Mouse (Mus musculus): ENCODE measurements around the gene Card19.

The Card19 gene

GRCm38 (mm10) chr13:49172335-49172734 lies 43.5 kb downstream of the Card19 start:
- no peak for DNase-seq (ENCODE audit: low spot score in 2 of 2)

GRCm38 (mm10) chr13:49171729-49172128 lies 44.1 kb downstream of the Card19 start:
- DNase-seq (ENCODE audit: low spot score in 2 of 2): no peak

- DNase-seq (ENCODE audit: low spot score in 2 of 2): no peak
Measured at GRCm38 (mm10) chr13:49170623-49171022, 45.2 kb downstream of the Card19 start.

- DNase-seq (ENCODE audit: low spot score in 2 of 2): peak; percentile 63 to 67
Measured at GRCm38 (mm10) chr13:49169448-49170207, 46.2 kb downstream of the Card19 start.

GRCm38 (mm10) chr13:49167081-49167480 lies 48.8 kb downstream of the Card19 start:
- DNase-seq (ENCODE audit: low spot score in 2 of 2): no peak

GRCm38 (mm10) chr13:49163645-49164044 lies 52.2 kb downstream of the Card19 start:
- DNase-seq (ENCODE audit: low spot score in 2 of 2): no peak

GRCm38 (mm10) chr13:49162722-49163121 lies 53.1 kb downstream of the Card19 start:
- no peak for DNase-seq (ENCODE audit: low spot score in 2 of 2)

GRCm38 (mm10) chr13:49161236-49161635 lies 54.6 kb downstream of the Card19 start:
- DNase-seq (ENCODE audit: low spot score in 2 of 2): no peak

- DNase-seq (ENCODE audit: low spot score in 2 of 2): no peak
Measured at GRCm38 (mm10) chr13:49158040-49158713, 57.7 kb downstream of the Card19 start.

GRCm38 (mm10) chr13:49156645-49157044 lies 59.2 kb downstream of the Card19 start:
- DNase-seq (ENCODE audit: low spot score in 2 of 2): no peak

GRCm38 (mm10) chr13:49154621-49155020 lies 61.2 kb downstream of the Card19 start:
- DNase-seq (ENCODE audit: low spot score in 2 of 2): no peak

- no peak for DNase-seq (ENCODE audit: low spot score in 2 of 2)
Measured at GRCm38 (mm10) chr13:49154028-49154427, 61.8 kb downstream of the Card19 start.
